Mouse (Mus musculus) liver, postnatal 0 days (tissue): ENCODE results near the gene Gm20388. TPM values are rescaled to one million over a fixed set of nuclear protein-coding genes. Genes with fewer than 3 reads are reported as not detected.

Source experiments
- ATAC-seq: fragments of 200-750 bp; cut with Nextera tagmentation; 2 replicates; pipeline ENCODE4 v1.8.0; 2017; ENCODE audit warnings: mild to moderate bottlenecking, moderate library complexity
- DNase-seq: peaks from one replicate; pipeline ENCODE4 v3.0.0-alpha.2; 2016
- H3K27ac ChIP-seq: fragments of 300-500 bp; sonication (generic); 2 replicates; pipeline ENCODE4 v1.5.1; 2014; ENCODE audit warnings: antibody characterized with exemption, moderate library complexity, mild to moderate bottlenecking, low read depth
- H3K27me3 ChIP-seq: fragments of 300-500 bp; sonication (generic); 2 replicates; pipeline ENCODE4 v1.6.1; 2014; ENCODE audit warnings: low read length, control low read depth, mixed read lengths; ENCODE audit not compliant: insufficient read depth
- H3K36me3 ChIP-seq: fragments of 300-500 bp; sonication (generic); replicated peaks from 2 replicates; pipeline ENCODE4 v1.6.1; 2014; ENCODE audit warnings: mild to moderate bottlenecking, control low read depth, low read length, moderate library complexity, mixed read lengths; ENCODE audit not compliant: insufficient read depth
- H3K4me1 ChIP-seq: fragments of 300-500 bp; sonication (generic); 2 replicates; pipeline ENCODE4 v1.6.1; 2014; ENCODE audit warnings: antibody characterized with exemption, mild to moderate bottlenecking, control low read depth; ENCODE audit not compliant: insufficient read depth
- H3K4me2 ChIP-seq: fragments of 300-500 bp; sonication (generic); 2 replicates; pipeline ENCODE4 v1.6.1; 2014; ENCODE audit warnings: low read depth, mild to moderate bottlenecking, low read length, moderate library complexity, mixed read lengths
- H3K4me3 ChIP-seq: fragments of 300-500 bp; sonication (generic); 2 replicates; pipeline ENCODE4 v1.5.1; 2014; ENCODE audit warnings: low read depth, low read length
- H3K9ac ChIP-seq: fragments of 300-500 bp; sonication (generic); replicated peaks from 2 replicates; pipeline ENCODE4 v1.6.1; 2014; ENCODE audit warnings: mild to moderate bottlenecking, moderate library complexity
- H3K9me3 ChIP-seq: fragments of 300-500 bp; sonication (generic); 2 replicates; pipeline ENCODE4 v1.6.1; 2016; ENCODE audit warnings: mild to moderate bottlenecking, control low read depth, low read length, mixed read lengths
- CTCF ChIP-seq: sonication (generic); IDR thresholded peaks from 2 replicates; pipeline ENCODE4 v1.5.1; 2016; ENCODE audit warnings: antibody characterized with exemption, low read depth
- EP300 ChIP-seq: IDR thresholded peaks from 2 replicates; pipeline ENCODE4 v1.6.1; 2016; ENCODE audit warnings: antibody characterized with exemption, low read depth, mild to moderate bottlenecking
- WGBS: fragments of 180-500 bp; shearing (Covaris S2); extraction: QIAGEN DNeasy Blood & Tissue Kit; methylation state at CpG from one replicate; pipeline ENCODE4 v1.1.7; 2014; ENCODE audit not compliant: insufficient replicate concordance; 5-methylcytosine and 5-hydroxymethylcytosine counted together
- polyA plus RNA-seq: library from polyadenylated mRNA; unstranded; fragments of >200 nt; fragmentation: Nextera tagmentation; extraction: Ambion mirVana; gene quantifications from 2 replicates; pipeline ENCODE4 v1.2.1, GENCODE M21; 2015

Gm20388 gene
- polyA plus RNA-seq, 1 experiment from 2014 or later: not detected

DNA sequence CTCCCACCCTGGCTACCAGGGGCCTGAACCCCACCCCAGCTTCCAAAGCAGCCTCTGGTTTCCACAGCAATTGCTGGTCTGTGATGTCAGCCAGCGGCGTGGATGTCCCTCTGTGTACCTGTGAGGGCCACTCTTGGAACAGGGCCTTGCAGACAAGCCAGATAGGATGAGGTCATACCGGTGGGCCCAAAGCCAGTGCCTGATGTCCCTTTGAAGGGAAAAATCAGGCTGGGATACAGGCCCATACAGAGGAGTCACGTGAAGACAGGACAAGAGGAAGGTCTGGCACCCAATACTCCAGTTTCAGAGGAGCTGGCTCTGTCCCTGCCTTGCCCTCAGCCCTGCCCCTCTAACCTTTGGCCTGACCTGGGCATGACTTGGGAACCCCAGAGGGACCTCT is 2289.2 kb downstream of the Gm20388 start:
- H3K4me1 ChIP-seq: no peaks in the 10 kb centered on the region
- no peak overlapping the region for H3K4me2 ChIP-seq
- no peaks in the 10 kb centered on the region for H3K27me3 ChIP-seq
- DNase-seq (no peak), ATAC-seq (no peak)
- no peak overlapping the region for H3K9ac ChIP-seq
- TF ChIP-seq CTCF: no peak
- no peak for TF ChIP-seq EP300
- H3K9me3 ChIP-seq: no peaks in the 10 kb centered on the region
- H3K27ac ChIP-seq: no peak overlapping the region
- WGBS: 75% methylated on average over 4 of the region's 4 CpGs
- no peaks in the 10 kb centered on the region for H3K36me3 ChIP-seq
- H3K4me3 ChIP-seq: no peak overlapping the region

DNA sequence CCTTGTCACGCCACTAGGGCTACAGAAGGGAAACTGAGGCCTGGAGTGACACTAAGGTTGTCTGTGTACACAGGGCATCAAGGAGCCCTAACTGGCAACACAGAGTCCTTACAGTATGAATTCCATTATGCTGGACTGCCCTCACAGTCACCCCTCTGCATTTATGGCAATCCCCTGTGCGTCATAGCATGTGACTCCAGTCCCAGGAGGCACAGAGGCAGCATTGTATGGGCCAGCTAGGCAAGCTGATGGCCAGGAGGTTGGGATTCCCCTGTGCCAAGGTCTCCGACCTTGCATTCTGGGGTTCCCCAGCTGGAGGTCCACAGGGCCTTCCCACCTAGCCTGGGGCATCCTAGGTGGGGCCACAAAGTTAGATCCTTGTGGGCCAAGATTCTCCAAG is 2300.9 kb downstream of the Gm20388 start:
- Histone ChIP-seq H3K9ac (no peak overlapping the region), H3K27me3 (no peaks in the 10 kb centered on the region), H3K4me3 (no peak overlapping the region), H3K9me3 (no peaks in the 10 kb centered on the region), H3K4me2 (no peak overlapping the region), H3K4me1 (no peaks in the 10 kb centered on the region), H3K36me3 (no peaks in the 10 kb centered on the region), H3K27ac (no peak overlapping the region)
- 87% methylated on average over 3 of the region's 3 CpGs for WGBS
- no peak for DNase-seq
- no peak for ATAC-seq
- TF ChIP-seq EP300 (no peak), CTCF (no peak)

DNA sequence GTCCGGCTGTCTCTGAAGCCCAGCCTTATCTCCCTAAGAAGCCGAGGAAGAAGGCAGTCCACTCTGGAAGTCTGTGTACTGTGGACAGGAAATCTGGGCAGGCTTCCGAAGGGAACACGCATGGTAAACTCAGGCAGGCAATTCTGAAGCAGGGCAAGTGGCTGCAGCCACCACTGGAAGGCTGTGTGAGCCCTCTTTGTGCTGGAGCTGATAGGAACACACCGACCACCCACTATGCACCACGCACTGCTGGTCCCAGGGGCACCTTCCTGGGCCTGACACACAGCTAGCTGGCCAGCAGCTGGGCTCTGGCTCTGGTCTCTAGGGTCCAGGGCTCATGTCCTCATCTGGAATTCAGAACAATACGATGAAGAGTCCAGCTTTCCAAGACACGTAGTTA is 2305.0 kb downstream of the Gm20388 start:
- Histone ChIP-seq H3K27ac (no peak overlapping the region), H3K9me3 (no peaks in the 10 kb centered on the region), H3K27me3 (no peaks in the 10 kb centered on the region), H3K4me2 (no peak overlapping the region), H3K9ac (no peak overlapping the region), H3K4me1 (no peaks in the 10 kb centered on the region), H3K36me3 (no peaks in the 10 kb centered on the region), H3K4me3 (no peak overlapping the region)
- no peak for TF ChIP-seq CTCF
- no peak for TF ChIP-seq EP300
- no peak for ATAC-seq
- 62% methylated on average over 8 of the region's 8 CpGs for WGBS
- DNase-seq: no peak

DNA sequence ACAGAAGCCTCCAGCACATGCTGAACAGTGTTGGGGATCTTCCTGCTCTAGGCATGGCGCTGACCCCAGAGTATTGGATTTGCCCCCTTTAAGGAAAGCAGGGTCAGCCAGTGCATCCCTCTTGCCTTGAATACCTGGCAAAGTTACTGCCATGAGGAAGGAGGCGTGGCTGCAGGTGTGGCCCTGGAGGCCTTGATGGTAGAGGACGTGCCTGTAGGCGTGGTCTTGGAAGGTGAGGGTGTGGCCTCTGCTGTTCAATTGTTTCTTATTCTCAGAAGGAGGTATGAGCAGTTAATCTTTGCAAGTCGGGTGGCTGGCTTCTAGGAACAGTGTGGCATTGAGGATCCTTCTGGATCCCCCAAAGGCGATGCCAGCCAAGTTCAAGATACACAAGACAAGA is 2305.8 kb downstream of the Gm20388 start:
- no peaks in the 10 kb centered on the region for H3K27me3 ChIP-seq
- H3K27ac ChIP-seq: no peak overlapping the region
- DNase-seq: no peak
- WGBS: 53% methylated on average over 6 of the region's 6 CpGs
- H3K9ac ChIP-seq: no peak overlapping the region
- H3K36me3 ChIP-seq: no peaks in the 10 kb centered on the region
- no peak for ATAC-seq
- H3K4me2 ChIP-seq: no peak overlapping the region
- TF ChIP-seq CTCF (no peak), EP300 (no peak)
- H3K9me3 ChIP-seq: no peaks in the 10 kb centered on the region
- no peak overlapping the region for H3K4me3 ChIP-seq
- no peaks in the 10 kb centered on the region for H3K4me1 ChIP-seq

DNA sequence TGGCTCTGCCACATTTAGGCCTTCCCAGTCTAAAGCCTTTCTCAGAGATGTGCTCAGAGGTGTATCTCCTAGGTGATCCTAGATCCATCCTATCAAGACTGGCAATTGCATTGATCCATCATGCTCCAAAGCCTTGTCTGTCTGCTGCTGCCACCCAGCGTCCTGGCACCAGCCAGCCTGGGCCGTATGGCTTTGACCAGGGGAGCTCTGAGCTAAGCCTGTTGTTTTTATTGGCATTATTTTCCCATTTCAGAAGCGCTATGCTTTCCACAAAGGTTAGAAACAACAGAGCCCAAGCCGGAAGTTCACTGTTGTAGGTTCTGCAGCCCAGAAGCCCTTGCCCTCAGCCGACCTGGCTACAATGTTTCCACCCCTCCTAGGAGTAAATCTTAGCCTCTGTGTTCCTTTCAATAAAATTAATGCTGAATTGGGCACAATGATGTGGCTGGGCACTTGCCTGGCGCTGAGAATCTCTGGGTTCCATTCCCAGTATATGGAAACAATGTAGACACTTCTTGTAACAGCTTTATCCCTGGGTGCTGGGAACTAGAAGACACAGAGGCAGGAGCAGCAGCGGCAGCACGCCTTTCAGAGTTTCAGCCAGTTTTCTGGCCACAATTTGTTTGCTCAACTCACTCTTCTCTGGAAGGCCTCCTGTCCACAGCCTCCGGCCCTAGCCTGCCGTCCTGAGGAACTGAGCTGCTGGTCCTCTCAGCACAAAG is 2307.0 kb downstream of the Gm20388 start:
- H3K27me3 ChIP-seq: no peaks in the 10 kb centered on the region
- DNase-seq (no peak), ATAC-seq (no peak)
- H3K4me3 ChIP-seq: no peak overlapping the region
- H3K9ac ChIP-seq: no peak overlapping the region
- TF ChIP-seq EP300 (no peak), CTCF (no peak)
- no peak overlapping the region for H3K4me2 ChIP-seq
- H3K36me3 ChIP-seq: no peaks in the 10 kb centered on the region
- no peaks in the 10 kb centered on the region for H3K4me1 ChIP-seq
- H3K9me3 ChIP-seq: no peaks in the 10 kb centered on the region
- H3K27ac ChIP-seq: no peak overlapping the region
- 65% methylated on average over 10 of the region's 10 CpGs for WGBS

DNA sequence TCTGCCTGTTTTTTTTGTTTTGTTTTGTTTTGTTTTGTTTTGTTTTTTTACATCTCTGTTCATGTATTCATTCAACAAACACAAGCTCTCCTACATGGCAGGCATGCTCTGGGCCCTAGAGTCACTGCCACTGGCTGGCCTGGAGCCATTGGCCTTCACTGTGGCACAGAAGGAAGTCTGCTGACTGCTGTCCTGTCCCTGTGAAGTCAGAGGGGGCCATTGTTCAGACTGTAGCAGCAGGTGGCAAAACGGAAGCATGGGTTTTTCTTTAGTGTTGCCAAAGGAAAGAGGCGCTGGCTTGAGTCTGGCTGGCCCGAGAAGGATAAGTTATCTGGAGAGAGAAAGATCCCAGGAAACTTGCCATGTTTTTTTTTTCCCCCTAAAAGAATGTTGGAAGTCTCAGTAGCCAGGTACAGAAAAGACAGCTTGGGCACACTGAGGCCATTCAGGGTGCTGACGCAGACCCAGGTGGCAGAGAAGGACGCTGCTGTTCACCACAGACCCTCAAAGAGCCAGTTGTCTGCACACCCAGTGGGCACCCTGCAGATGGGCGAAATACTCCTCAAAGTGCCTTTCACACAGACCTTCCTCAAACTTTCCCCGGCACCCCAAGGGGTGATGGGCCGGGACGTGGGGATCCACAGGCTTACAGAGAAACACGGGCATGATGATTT is 2313.5 kb downstream of the Gm20388 start:
- Histone ChIP-seq H3K9ac (no peak overlapping the region), H3K4me3 (no peak overlapping the region), H3K4me1 (no peaks in the 10 kb centered on the region), H3K36me3 (no peaks in the 10 kb centered on the region), H3K27ac (no peak overlapping the region), H3K4me2 (no peak overlapping the region), H3K27me3 (peaks cover 12% of the 10 kb centered on the region), H3K9me3 (no peaks in the 10 kb centered on the region)
- TF ChIP-seq EP300: no peak
- no peak for TF ChIP-seq CTCF
- DNase-seq (no peak), ATAC-seq (no peak)
- WGBS: 68% methylated on average over 10 of the region's 10 CpGs
